Mouse (Mus musculus): ENCODE data around the gene Pitpna. TPM values are rescaled to one million over a fixed set of nuclear protein-coding genes. Genes with fewer than 3 reads are reported as not detected.
A peak's percentile ranks its signal among the peaks of the same experiment; 100 is the strongest.
"Not testable (repeated sequence)": the region's sequence is repeated elsewhere in the genome, so short reads cannot be mapped to it uniquely, and the experiment has no call there.

Pitpna gene
- total RNA-seq (2015; ENCODE audit: low replicate concordance) = 39.8 and 49.4 TPM in 2 replicates
- 18.0 and 33.4 TPM in 2 replicates for total RNA-seq (2017; ENCODE audit: low replicate concordance)

GRCm38 (mm10) chr11:75587493-75588284 is at the start of gene Pitpna:
TSS of gene Pitpna (plus strand) at chr11:75588097.
- ATAC-seq (replicated peaks; ENCODE audit: low FRiP score, poor library complexity, severe bottlenecking) = peak; percentile 98

GRCm38 (mm10) chr11:75538184-75538969 is 49.5 kb upstream of the Pitpna start:
- no peak for ATAC-seq (replicated peaks; ENCODE audit: low FRiP score, poor library complexity, severe bottlenecking)

- no peak for ATAC-seq (replicated peaks; ENCODE audit: low FRiP score, poor library complexity, severe bottlenecking)
Measured at GRCm38 (mm10) chr11:75538970-75539299, 49.0 kb upstream of the Pitpna start.

- no peak for ATAC-seq (replicated peaks; ENCODE audit: low FRiP score, poor library complexity, severe bottlenecking)
Measured at GRCm38 (mm10) chr11:75540209-75540608, 47.7 kb upstream of the Pitpna start.

GRCm38 (mm10) chr11:75540710-75541581 is 47.0 kb upstream of the Pitpna start:
- no peak for ATAC-seq (replicated peaks; ENCODE audit: low FRiP score, poor library complexity, severe bottlenecking)

GRCm38 (mm10) chr11:75544713-75545112 is 43.2 kb upstream of the Pitpna start:
- ATAC-seq (replicated peaks; ENCODE audit: low FRiP score, poor library complexity, severe bottlenecking) = no peak

- no peak for ATAC-seq (replicated peaks; ENCODE audit: low FRiP score, poor library complexity, severe bottlenecking)
Measured at GRCm38 (mm10) chr11:75546057-75546456, 41.8 kb upstream of the Pitpna start.

GRCm38 (mm10) chr11:75549658-75550111 is 38.2 kb upstream of the Pitpna start:
- ATAC-seq (replicated peaks; ENCODE audit: low FRiP score, poor library complexity, severe bottlenecking) = no peak

GRCm38 (mm10) chr11:75550200-75550946 is 37.5 kb upstream of the Pitpna start:
- ATAC-seq (replicated peaks; ENCODE audit: low FRiP score, poor library complexity, severe bottlenecking) = no peak

- ATAC-seq (replicated peaks; ENCODE audit: low FRiP score, poor library complexity, severe bottlenecking) = no peak
Measured at GRCm38 (mm10) chr11:75551321-75551720, 36.6 kb upstream of the Pitpna start.

- no peak for ATAC-seq (replicated peaks; ENCODE audit: low FRiP score, poor library complexity, severe bottlenecking)
Measured at GRCm38 (mm10) chr11:75551961-75552441, 35.9 kb upstream of the Pitpna start.

GRCm38 (mm10) chr11:75552906-75553482 is 34.9 kb upstream of the Pitpna start:
- no peak for ATAC-seq (replicated peaks; ENCODE audit: low FRiP score, poor library complexity, severe bottlenecking)

- not testable (repeated sequence) for ATAC-seq (replicated peaks; ENCODE audit: low FRiP score, poor library complexity, severe bottlenecking)
Measured at GRCm38 (mm10) chr11:75556006-75556405, 31.9 kb upstream of the Pitpna start.

- no peak for ATAC-seq (replicated peaks; ENCODE audit: low FRiP score, poor library complexity, severe bottlenecking)
Measured at GRCm38 (mm10) chr11:75557142-75557541, 30.8 kb upstream of the Pitpna start.

- ATAC-seq (replicated peaks; ENCODE audit: low FRiP score, poor library complexity, severe bottlenecking) = no peak
Measured at GRCm38 (mm10) chr11:75558101-75558500, 29.8 kb upstream of the Pitpna start.

GRCm38 (mm10) chr11:75559870-75560504 is 27.9 kb upstream of the Pitpna start:
- ATAC-seq (replicated peaks; ENCODE audit: low FRiP score, poor library complexity, severe bottlenecking) = no peak

GRCm38 (mm10) chr11:75560530-75561409 is 27.1 kb upstream of the Pitpna start:
- no peak for ATAC-seq (replicated peaks; ENCODE audit: low FRiP score, poor library complexity, severe bottlenecking)

Measured in erythroid progenitor cell, adult 5-6 weeks (primary cell).